Mouse (Mus musculus) testis, adult 2 months (tissue): ENCODE measurements around the gene Gm20388.

Source experiments
- CTCF ChIP-seq: fragments of 200-500 bp; IDR thresholded peaks from 2 replicates; pipeline ENCODE4 v1.5.1; 2012; ENCODE audit warnings: low read depth, mild to moderate bottlenecking, inconsistent platforms, low read length, moderate library complexity; ENCODE audit not compliant: control insufficient read depth, insufficient read depth, insufficient replicate concordance
- POLR2A ChIP-seq: fragments of 200-500 bp; IDR thresholded peaks from 2 replicates; pipeline ENCODE4 v1.6.1; 2012; ENCODE audit warnings: low read depth, mild to moderate bottlenecking, inconsistent platforms, low read length, moderate library complexity; ENCODE audit not compliant: control insufficient read depth

- no peak for TF ChIP-seq CTCF
- TF ChIP-seq POLR2A: no peak
Observed at GRCm38 (mm10) chr8:120474496-120475235, 564.0 kb downstream of the Gm20388 start.
